Comparison of ENCODE assay signal across 8 mouse cellular contexts in the genomic region with DNA sequence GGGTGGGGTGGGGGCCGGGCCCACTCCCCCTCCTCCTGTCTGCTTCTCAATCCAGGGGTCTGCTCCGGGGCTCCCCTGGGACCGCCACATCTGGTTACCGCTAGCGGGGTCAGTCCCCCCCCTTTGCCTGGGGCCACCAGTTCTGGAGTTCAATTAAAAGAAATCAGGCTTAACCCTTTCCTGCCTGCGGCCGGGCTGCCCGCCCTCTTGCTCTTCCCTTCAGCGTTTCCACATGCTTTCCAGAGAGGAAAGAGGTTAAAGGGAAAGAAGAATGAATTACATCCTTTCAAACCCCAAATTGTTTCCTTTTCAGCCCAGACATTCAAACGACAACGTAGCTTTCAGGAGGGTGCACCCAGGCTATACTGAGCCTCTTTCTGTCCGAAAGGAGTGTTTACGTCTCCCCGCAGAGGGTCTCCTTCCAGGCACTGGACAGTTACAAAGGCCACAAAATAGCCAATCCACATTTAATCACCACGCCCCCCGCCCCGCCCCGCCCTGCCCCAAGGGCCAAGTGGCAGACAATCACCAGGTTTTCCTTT. TPM values are rescaled to one million over a fixed set of nuclear protein-coding genes. Genes with fewer than 3 reads are reported as not detected.
DNase-seq lines count a peak whose midpoint lies in the region; ATAC-seq lines count a peak whose summit lies in the region.

No protein-coding gene starts in this region.

- H3K27me3 ChIP-seq in heart, embryonic 16.5 days (ENCODE audit: control insufficient read depth, insufficient read depth, low read length): peaks cover 34% of the 10 kb centered on the region
- H3K27me3 ChIP-seq in limb, embryonic 15.5 days: peaks cover 42% of the 10 kb centered on the region
- H3K27me3 ChIP-seq in stomach, embryonic 15.5 days (replicated peaks): peaks cover 51% of the 10 kb centered on the region

- DNase-seq in thymus, postnatal 4 days: peak; percentile 44
- no peak for DNase-seq in thymus, postnatal 10 days (ENCODE audit: low spot score in 2 of 2)
- no peak for DNase-seq in right cerebral cortex, postnatal 14 days

- H3K4me3 ChIP-seq in heart, embryonic 16.5 days (ENCODE audit: low read length): peak overlapping the region; percentile 76
- H3K4me3 ChIP-seq in limb, embryonic 15.5 days: peak overlapping the region; percentile 66
- peak overlapping the region; percentile 67 for H3K4me3 ChIP-seq in stomach, embryonic 15.5 days (replicated peaks)

- H3K4me2 ChIP-seq in heart, embryonic 16.5 days (ENCODE audit: low read depth, low read length): peak overlapping the region; percentile 90
- peak overlapping the region; percentile 82 for H3K4me2 ChIP-seq in limb, embryonic 15.5 days
- H3K4me2 ChIP-seq in stomach, embryonic 15.5 days: peak overlapping the region; percentile 98

- H3K36me3 ChIP-seq in heart, embryonic 16.5 days (ENCODE audit: control insufficient read depth, insufficient read depth): no peaks in the 10 kb centered on the region
- no peaks in the 10 kb centered on the region for H3K36me3 ChIP-seq in limb, embryonic 15.5 days
- no peaks in the 10 kb centered on the region for H3K36me3 ChIP-seq in stomach, embryonic 15.5 days

- ATAC-seq in heart, embryonic 16.5 days (replicated peaks; ENCODE audit: extremely low read depth, insufficient read depth, low FRiP score): no peak
- ATAC-seq in limb, embryonic 15.5 days (ENCODE audit: insufficient number of reproducible peaks, low FRiP score, low TSS enrichment, low read depth): no peak
- no peak for ATAC-seq in stomach, embryonic 15.5 days (ENCODE audit: insufficient read depth, low FRiP score, low read depth)
- no peak for ATAC-seq in frontal cortex, adult (ENCODE audit: low TSS enrichment)
- ATAC-seq in megakaryocyte-erythroid progenitor cell, adult 5-6 weeks (replicated peaks; ENCODE audit: low FRiP score, low TSS enrichment, poor library complexity, severe bottlenecking): no peak

- H3K4me1 ChIP-seq in heart, embryonic 16.5 days (ENCODE audit: control insufficient read depth, insufficient read depth, low read length): peaks cover 29% of the 10 kb centered on the region
- peaks cover 79% of the 10 kb centered on the region for H3K4me1 ChIP-seq in limb, embryonic 15.5 days
- H3K4me1 ChIP-seq in stomach, embryonic 15.5 days: peaks cover 49% of the 10 kb centered on the region

- H3K27ac ChIP-seq in heart, embryonic 16.5 days (ENCODE audit: low read length): peak overlapping the region; percentile 92
- peak overlapping the region; percentile 93 for H3K27ac ChIP-seq in limb, embryonic 15.5 days
- H3K27ac ChIP-seq in stomach, embryonic 15.5 days: peak overlapping the region; percentile 27; the same call in 1 of the 2 replicates

- 2% methylated on average over 18 of the region's 18 CpGs for WGBS in heart, embryonic 16.5 days
- 4% methylated on average over 18 of the region's 18 CpGs for WGBS in limb, embryonic 15.5 days
- WGBS in stomach, embryonic 15.5 days: 4% methylated on average over 18 of the region's 18 CpGs

- H3K9me3 ChIP-seq in heart, embryonic 16.5 days (replicated peaks; ENCODE audit: control insufficient read depth, low read length): no peaks in the 10 kb centered on the region
- H3K9me3 ChIP-seq in limb, embryonic 15.5 days: no peaks in the 10 kb centered on the region
- no peaks in the 10 kb centered on the region for H3K9me3 ChIP-seq in stomach, embryonic 15.5 days

- peak overlapping the region; percentile 79 for H3K9ac ChIP-seq in heart, embryonic 16.5 days (ENCODE audit: low read length)
- H3K9ac ChIP-seq in limb, embryonic 15.5 days: peak overlapping the region; percentile 51; the same call in 1 of the 2 replicates
- peak overlapping the region; percentile 7; the same call in 1 of the 2 replicates for H3K9ac ChIP-seq in stomach, embryonic 15.5 days

RNA-seq across cellular contexts. Expression of a gene that starts 0.5 kb away (rescaled TPM):
- 20.1 and 23.4 TPM in 2 replicates for polyA plus RNA-seq in heart, embryonic 16.5 days (2015; fragmentation: Nextera tagmentation; extraction: Ambion mirVana)
- polyA plus RNA-seq in limb, embryonic 15.5 days (2015; fragmentation: Nextera tagmentation; extraction: Ambion mirVana): 21.3 and 23.4 TPM in 2 replicates
- polyA plus RNA-seq in stomach, embryonic 15.5 days (2015; fragmentation: Nextera tagmentation; extraction: Ambion mirVana): 13.4 and 13.9 TPM in 2 replicates
- 8.9 and 18.6 TPM in 2 replicates for total RNA-seq in megakaryocyte-erythroid progenitor cell, adult 5-6 weeks (2014; fragmentation: Nextera tagmentation)
- total RNA-seq in megakaryocyte-erythroid progenitor cell, adult 5-6 weeks (2017): 17.7 and 38.1 TPM in 2 replicates

Comparison
In these comparisons a context has a peak if more than half of its experiments do, and no peak if none do; other contexts are left out.
1. H3K27ac ChIP-seq: peak in every context shown above with its lines; median percentile 93 in limb, embryonic 15.5 days; 92 in heart, embryonic 16.5 days; 27 in stomach, embryonic 15.5 days.
2. H3K9ac ChIP-seq: peak in every context shown above with its lines; median percentile 79 in heart, embryonic 16.5 days; 51 in limb, embryonic 15.5 days; 7 in stomach, embryonic 15.5 days.